Mouse (Mus musculus): ENCODE results near the gene Coro2a. TPM values are rescaled to one million over a fixed set of nuclear protein-coding genes. Genes with fewer than 3 reads are reported as not detected.

Coro2a gene
- total RNA-seq, 2 experiments from 2014 or later, result 15.6 to 16.1 TPM

DNA sequence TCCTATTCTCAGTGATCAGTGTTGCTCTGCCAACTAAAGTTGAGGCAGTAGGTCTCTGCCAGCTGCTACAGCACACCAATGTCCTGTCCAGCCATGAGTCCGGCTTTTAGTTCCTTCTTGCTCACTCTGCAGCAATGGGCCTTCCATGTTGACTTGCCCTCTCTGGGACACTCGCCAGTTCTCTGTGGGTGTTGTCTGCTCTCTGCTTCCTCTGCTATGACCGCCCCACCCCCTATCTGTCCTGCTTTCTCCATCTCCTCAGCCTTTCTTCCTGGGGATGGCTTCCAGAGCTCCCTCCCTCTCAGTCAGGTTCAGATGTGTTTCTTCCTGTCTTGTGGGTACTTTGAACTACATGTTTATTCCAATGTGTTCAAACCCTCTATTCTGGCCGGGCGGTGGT, 114.7 kb downstream of the Coro2a start:
- no peak for TF ChIP-seq CTCF (conservative IDR thresholded peaks at IDR 0.05)
- H3K27ac ChIP-seq, result no peak overlapping the region
- H3K4me3 ChIP-seq, result no peak overlapping the region
- DNase-seq (ENCODE audit: low spot score in 2 of 2), result no peak

Other genes with a start within 250 kb of the Coro2a start
- gene Trmo, start 212.8 kb downstream of the Coro2a start, total RNA-seq (2021), result 1 to 10 TPM; 4.6 to 4.8 TPM
- gene Hemgn, start 188.7 kb downstream of the Coro2a start, total RNA-seq (2021), result not detected
- gene Anp32b, start 151.3 kb downstream of the Coro2a start, total RNA-seq (2021), result 10 to 100 TPM; 54.4 to 56.5 TPM
- 10 to 100 TPM; 17.5 to 20.1 TPM for gene Nans, start 113.0 kb downstream of the Coro2a start, total RNA-seq (2021)
- 1 to 10 TPM in 1 of 2 experiments, under 1 TPM in 1; 0.93 to 1.2 TPM for gene Trim14, start 66.1 kb downstream of the Coro2a start, total RNA-seq (2021)
- gene Tbc1d2, start 48.0 kb upstream of the Coro2a start, total RNA-seq (2021), result 1 to 10 TPM; 2.6 to 3.1 TPM

Measured in layer of hippocampus, adult 2 months (tissue).